Mouse (Mus musculus): ENCODE measurements around the gene Gm45618. TPM values are rescaled to one million over a fixed set of nuclear protein-coding genes. Genes with fewer than 3 reads are reported as not detected.
A peak's percentile ranks its signal among the peaks of the same experiment; 100 is the strongest.

The Gm45618 gene
- total and polyA plus RNA-seq, 2 experiments from 2014 or later = not detected

- DNase-seq (ENCODE audit: low spot score) (no peak), ATAC-seq (ENCODE audit: insufficient read depth, low read depth) (no peak)
- Histone ChIP-seq H3K36me3 (replicated peaks; ENCODE audit: control insufficient read depth, insufficient read depth, low read length) (peaks cover 52% of the 10 kb centered on the region), H3K27ac (ENCODE audit: low read depth) (no peak overlapping the region), H3K27me3 (ENCODE audit: control insufficient read depth, insufficient read depth, low read length) (no peaks in the 10 kb centered on the region), H3K4me1 (ENCODE audit: control insufficient read depth, insufficient read depth) (peaks cover 42% of the 10 kb centered on the region), H3K4me2 (ENCODE audit: low read depth, low read length) (no peak overlapping the region), H3K9me3 (replicated peaks; ENCODE audit: control insufficient read depth, low read length) (no peaks in the 10 kb centered on the region), H3K4me3 (ENCODE audit: low read depth, low read length) (no peak overlapping the region), H3K9ac (replicated peaks; ENCODE audit: low read depth, low read length) (no peak overlapping the region)
- no peak for TF ChIP-seq CTCF (IDR thresholded peaks at IDR 0.05; ENCODE audit: low read depth)
- TF ChIP-seq EP300 (IDR thresholded peaks at IDR 0.05; ENCODE audit: low read depth) = no peak
- WGBS = 63% methylated on average over 4 of the region's 4 CpGs
Measured at GRCm38 (mm10) chr7:142086159-142086905, 34.2 kb downstream of the Gm45618 start.

GRCm38 (mm10) chr7:142084820-142085219, 35.7 kb downstream of the Gm45618 start:
- Histone ChIP-seq H3K27me3 (ENCODE audit: control insufficient read depth, insufficient read depth, low read length) (no peaks in the 10 kb centered on the region), H3K4me3 (ENCODE audit: low read depth, low read length) (no peak overlapping the region), H3K4me2 (ENCODE audit: low read depth, low read length) (no peak overlapping the region), H3K27ac (ENCODE audit: low read depth) (peak overlapping the region; percentile 67), H3K4me1 (ENCODE audit: control insufficient read depth, insufficient read depth) (peaks cover 38% of the 10 kb centered on the region), H3K9ac (replicated peaks; ENCODE audit: low read depth, low read length) (no peak overlapping the region; the same call in 1 of the 2 replicates), H3K9me3 (replicated peaks; ENCODE audit: control insufficient read depth, low read length) (no peaks in the 10 kb centered on the region), H3K36me3 (replicated peaks; ENCODE audit: control insufficient read depth, insufficient read depth, low read length) (peaks cover 66% of the 10 kb centered on the region)
- ATAC-seq (ENCODE audit: insufficient read depth, low read depth) = peak; percentile 85
- DNase-seq (ENCODE audit: low spot score) = peak; percentile 87
- no peak for TF ChIP-seq EP300 (IDR thresholded peaks at IDR 0.05; ENCODE audit: low read depth)
- 28% methylated on average over 3 of the region's 3 CpGs for WGBS

DNA sequence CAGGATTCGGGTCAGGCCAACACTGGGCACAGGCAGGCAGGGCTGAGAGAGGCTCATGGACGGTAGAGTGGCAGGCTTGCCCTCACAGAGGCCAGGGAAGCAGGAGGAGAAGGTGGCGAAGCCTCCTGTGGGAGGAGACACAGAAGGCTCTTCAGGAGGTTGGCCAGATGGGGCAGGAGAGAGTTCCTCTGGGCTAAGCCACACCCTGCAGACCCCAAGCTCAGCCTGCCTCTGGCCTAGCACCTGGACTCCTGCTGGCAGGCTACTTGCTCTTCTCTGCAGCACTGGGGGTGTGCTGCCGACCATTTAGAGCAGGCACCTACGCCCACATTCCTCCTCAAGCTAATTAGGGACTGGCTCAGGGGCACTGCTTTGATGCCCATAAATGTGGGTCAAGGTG, 36.1 kb downstream of the Gm45618 start:
- DNase-seq (ENCODE audit: low spot score) (peak; percentile 60), ATAC-seq (ENCODE audit: insufficient read depth, low read depth) (peak; percentile 65)
- H3K4me3 ChIP-seq (ENCODE audit: low read depth, low read length) = no peak overlapping the region
- no peak overlapping the region for H3K4me2 ChIP-seq (ENCODE audit: low read depth, low read length)
- no peaks in the 10 kb centered on the region for H3K27me3 ChIP-seq (ENCODE audit: control insufficient read depth, insufficient read depth, low read length)
- peaks cover 70% of the 10 kb centered on the region for H3K36me3 ChIP-seq (replicated peaks; ENCODE audit: control insufficient read depth, insufficient read depth, low read length)
- peaks cover 33% of the 10 kb centered on the region for H3K4me1 ChIP-seq (ENCODE audit: control insufficient read depth, insufficient read depth)
- H3K9me3 ChIP-seq (replicated peaks; ENCODE audit: control insufficient read depth, low read length) = no peaks in the 10 kb centered on the region
- peak overlapping the region; percentile 67 for H3K27ac ChIP-seq (ENCODE audit: low read depth)
- H3K9ac ChIP-seq (replicated peaks; ENCODE audit: low read depth, low read length) = no peak overlapping the region; the same call in 1 of the 2 replicates
- 28% methylated on average over 5 of the region's 5 CpGs for WGBS
- no peak for TF ChIP-seq EP300 (IDR thresholded peaks at IDR 0.05; ENCODE audit: low read depth)
- TF ChIP-seq CTCF (IDR thresholded peaks at IDR 0.05; ENCODE audit: low read depth) = peak; percentile 14; the same call in 1 of the 2 replicates

DNA sequence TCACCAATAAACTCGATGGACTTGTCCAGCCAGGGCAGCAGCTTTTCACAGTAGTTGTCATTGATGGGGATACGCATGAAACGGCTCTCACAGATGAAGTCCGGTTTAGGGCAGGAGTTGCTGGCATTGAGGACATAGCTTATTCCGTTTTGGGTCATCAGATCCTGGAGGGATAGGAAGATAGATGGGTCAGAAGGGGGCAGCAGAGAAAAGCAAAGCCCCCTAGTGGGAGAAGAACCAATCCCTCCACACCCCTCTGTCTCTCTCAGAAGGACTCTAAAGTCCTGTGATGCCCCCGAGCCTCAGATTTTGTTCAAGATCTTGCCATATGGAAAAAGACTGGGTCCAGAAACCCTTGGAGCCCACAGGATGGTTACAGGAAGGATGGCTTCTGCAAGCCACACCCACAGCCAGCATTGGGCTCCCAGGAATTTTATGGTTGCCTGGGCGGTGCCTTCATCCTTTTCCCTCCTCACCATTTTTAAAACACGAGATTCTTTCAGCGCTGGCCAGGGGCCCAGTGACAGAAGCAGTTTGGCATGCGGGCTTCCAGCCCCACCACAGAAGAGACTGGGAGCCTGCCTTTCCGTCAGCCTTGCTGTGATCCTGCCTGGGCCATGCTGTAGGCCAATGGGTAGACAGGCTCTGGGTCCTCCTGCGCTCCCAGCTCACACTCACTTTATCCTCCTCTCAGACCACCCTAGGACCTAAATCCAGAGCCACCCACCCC, 36.8 kb downstream of the Gm45618 start:
- Histone ChIP-seq H3K9me3 (replicated peaks; ENCODE audit: control insufficient read depth, low read length) (no peaks in the 10 kb centered on the region), H3K36me3 (replicated peaks; ENCODE audit: control insufficient read depth, insufficient read depth, low read length) (peaks cover 73% of the 10 kb centered on the region), H3K9ac (replicated peaks; ENCODE audit: low read depth, low read length) (no peak overlapping the region), H3K27me3 (ENCODE audit: control insufficient read depth, insufficient read depth, low read length) (no peaks in the 10 kb centered on the region), H3K4me2 (ENCODE audit: low read depth, low read length) (no peak overlapping the region), H3K4me1 (ENCODE audit: control insufficient read depth, insufficient read depth) (peaks cover 27% of the 10 kb centered on the region), H3K27ac (ENCODE audit: low read depth) (peak overlapping the region; percentile 67), H3K4me3 (ENCODE audit: low read depth, low read length) (no peak overlapping the region)
- DNase-seq (ENCODE audit: low spot score) (peak; percentile 66), ATAC-seq (ENCODE audit: insufficient read depth, low read depth) (peak; percentile 71)
- 30% methylated on average over 12 of the region's 12 CpGs for WGBS
- no peak for TF ChIP-seq EP300 (IDR thresholded peaks at IDR 0.05; ENCODE audit: low read depth)
- peak; percentile 1; the same call in 1 of the 2 replicates for TF ChIP-seq CTCF (IDR thresholded peaks at IDR 0.05; ENCODE audit: low read depth)

DNA sequence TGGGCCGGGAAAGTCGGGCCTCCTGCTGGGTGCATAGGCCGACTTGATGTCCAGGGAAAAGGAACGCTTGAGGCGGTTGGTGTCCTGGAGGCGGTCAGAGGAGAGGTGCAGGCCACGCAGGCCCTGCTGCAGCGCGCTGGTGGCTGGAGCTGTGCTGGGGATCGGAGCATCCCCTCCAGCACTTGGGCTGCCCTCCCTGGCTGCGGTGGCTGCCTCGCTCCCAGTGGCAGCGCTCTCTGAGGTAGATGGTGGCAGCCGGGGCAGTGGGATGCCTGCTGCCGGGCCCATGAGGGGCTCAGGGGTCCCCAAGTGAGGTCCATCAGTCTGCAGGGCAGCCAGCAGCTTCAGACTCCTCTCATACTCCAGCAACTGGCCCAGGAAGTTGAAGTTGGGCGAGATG, 37.9 kb downstream of the Gm45618 start:
- H3K36me3 ChIP-seq (replicated peaks; ENCODE audit: control insufficient read depth, insufficient read depth, low read length) = peaks cover 64% of the 10 kb centered on the region
- no peak for ATAC-seq (ENCODE audit: insufficient read depth, low read depth)
- no peak overlapping the region for H3K4me2 ChIP-seq (ENCODE audit: low read depth, low read length)
- WGBS = 77% methylated on average over 16 of the region's 16 CpGs
- DNase-seq (ENCODE audit: low spot score) = no peak
- no peak overlapping the region for H3K9ac ChIP-seq (replicated peaks; ENCODE audit: low read depth, low read length)
- TF ChIP-seq CTCF (IDR thresholded peaks at IDR 0.05; ENCODE audit: low read depth) = no peak
- no peak for TF ChIP-seq EP300 (IDR thresholded peaks at IDR 0.05; ENCODE audit: low read depth)
- no peaks in the 10 kb centered on the region for H3K27me3 ChIP-seq (ENCODE audit: control insufficient read depth, insufficient read depth, low read length)
- no peak overlapping the region for H3K27ac ChIP-seq (ENCODE audit: low read depth)
- H3K9me3 ChIP-seq (replicated peaks; ENCODE audit: control insufficient read depth, low read length) = no peaks in the 10 kb centered on the region
- no peak overlapping the region for H3K4me3 ChIP-seq (ENCODE audit: low read depth, low read length)
- H3K4me1 ChIP-seq (ENCODE audit: control insufficient read depth, insufficient read depth) = peaks cover 24% of the 10 kb centered on the region

All from heart, postnatal 0 days (tissue).